Mouse (Mus musculus) ovary, postnatal 36 days (tissue): ENCODE data around the gene Rffl.
A peak's percentile ranks its signal among the peaks of the same experiment; 100 is the strongest.

Experiments used
- DNase-seq: peaks from one replicate; pipeline ENCODE4 v3.0.0; 2022; ENCODE audit warnings: low spot score, mixed read lengths

Gene Rffl

DNA sequence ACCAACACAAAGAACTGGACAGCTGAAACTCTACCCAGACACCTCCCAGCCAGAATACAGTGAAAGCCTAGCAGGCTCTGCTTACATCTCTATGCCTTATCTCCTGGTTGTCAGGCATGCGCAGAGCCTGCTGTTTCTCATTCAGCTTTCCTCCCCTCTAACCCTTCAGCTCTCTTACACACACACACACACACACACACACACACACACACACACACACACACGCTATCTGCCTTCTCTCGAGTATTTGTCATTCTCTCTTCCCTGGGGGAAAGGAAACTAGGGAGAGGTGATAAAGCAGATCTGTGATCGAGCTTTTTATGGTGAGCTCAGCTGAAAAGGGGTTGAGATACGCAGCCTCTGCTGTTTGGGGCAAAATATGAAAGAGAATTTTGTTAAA lies 3.9 kb upstream of the Rffl start:
- no peak for DNase-seq

GRCm38 (mm10) chr11:82870173-82871030 lies 608 bp downstream of the Rffl start:
- DNase-seq, result peak; percentile 48

- DNase-seq, result no peak
Measured at GRCm38 (mm10) chr11:82869506-82870172, 1.4 kb downstream of the Rffl start.

- DNase-seq, result no peak
Measured at GRCm38 (mm10) chr11:82867956-82868355, 3.1 kb downstream of the Rffl start.

- DNase-seq, result no peak
Measured at GRCm38 (mm10) chr11:82866850-82867564, 4.0 kb downstream of the Rffl start.

DNA sequence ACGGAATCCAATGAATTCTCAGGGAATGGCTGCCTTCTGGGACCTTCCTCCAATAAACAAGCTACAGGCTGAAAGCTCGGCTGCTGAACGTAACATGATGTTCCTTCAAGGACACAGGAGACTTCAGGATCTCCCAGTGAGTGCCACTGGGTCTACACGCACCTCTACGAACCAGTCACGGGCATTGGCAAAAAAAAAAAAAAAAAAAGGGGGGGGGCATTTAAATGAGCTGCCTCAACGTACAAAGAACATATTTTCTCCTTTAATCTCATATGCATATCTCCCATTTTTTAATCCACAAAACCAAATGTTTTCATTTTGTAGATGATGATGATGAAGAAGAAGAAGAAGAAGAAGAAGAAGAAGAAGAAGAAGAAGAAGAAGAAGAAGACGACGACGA lies 5.1 kb downstream of the Rffl start:
- DNase-seq, result no peak

DNA sequence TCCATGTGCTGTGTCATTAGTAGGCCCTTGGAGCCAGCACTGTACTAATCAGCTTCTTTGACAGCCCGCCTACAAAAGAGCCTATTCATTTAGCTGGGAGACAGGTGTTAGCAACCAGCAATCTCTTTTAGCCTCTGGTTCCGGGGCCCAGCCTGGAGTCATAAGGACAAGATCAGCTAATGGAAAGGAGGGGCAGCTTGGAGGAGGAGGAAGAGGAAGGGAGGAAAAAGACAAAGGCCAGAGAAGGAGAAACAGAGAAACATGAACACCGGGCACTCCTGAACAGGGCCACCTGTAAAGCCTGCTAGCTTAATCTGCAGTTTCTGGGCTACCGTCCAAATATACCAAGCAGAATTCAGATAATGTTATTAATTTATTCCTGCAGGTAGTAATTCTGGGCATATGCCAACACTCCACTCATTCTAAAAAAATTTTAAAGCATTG lies 7.5 kb downstream of the Rffl start:
- no peak for DNase-seq

- DNase-seq, result no peak
Measured at GRCm38 (mm10) chr11:82863059-82863458, 8.0 kb downstream of the Rffl start.

GRCm38 (mm10) chr11:82862638-82863037 lies 8.4 kb downstream of the Rffl start:
- no peak for DNase-seq

DNA sequence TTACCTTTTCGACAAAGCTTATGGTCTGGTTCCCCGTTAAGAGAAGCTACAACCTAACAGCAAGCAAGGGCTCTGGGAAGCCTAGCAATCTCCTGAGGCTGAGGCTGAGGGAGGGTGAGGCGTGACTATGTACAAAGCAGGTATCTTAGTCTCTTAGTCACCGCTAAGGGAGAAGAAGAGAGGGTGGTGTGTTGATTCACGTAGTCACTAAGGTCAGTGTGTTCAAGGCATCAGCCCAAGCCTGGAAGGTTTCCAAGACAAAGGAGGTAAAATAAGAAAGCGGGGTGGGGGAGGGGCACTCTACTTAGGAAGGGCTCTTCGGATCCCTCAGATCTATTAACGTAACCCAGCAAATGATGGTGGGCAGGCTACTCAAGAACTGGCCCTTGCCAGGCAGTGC lies 9.5 kb downstream of the Rffl start:
- DNase-seq, result no peak

- DNase-seq, result no peak
Measured at GRCm38 (mm10) chr11:82860759-82861158, 10.3 kb downstream of the Rffl start.

DNA sequence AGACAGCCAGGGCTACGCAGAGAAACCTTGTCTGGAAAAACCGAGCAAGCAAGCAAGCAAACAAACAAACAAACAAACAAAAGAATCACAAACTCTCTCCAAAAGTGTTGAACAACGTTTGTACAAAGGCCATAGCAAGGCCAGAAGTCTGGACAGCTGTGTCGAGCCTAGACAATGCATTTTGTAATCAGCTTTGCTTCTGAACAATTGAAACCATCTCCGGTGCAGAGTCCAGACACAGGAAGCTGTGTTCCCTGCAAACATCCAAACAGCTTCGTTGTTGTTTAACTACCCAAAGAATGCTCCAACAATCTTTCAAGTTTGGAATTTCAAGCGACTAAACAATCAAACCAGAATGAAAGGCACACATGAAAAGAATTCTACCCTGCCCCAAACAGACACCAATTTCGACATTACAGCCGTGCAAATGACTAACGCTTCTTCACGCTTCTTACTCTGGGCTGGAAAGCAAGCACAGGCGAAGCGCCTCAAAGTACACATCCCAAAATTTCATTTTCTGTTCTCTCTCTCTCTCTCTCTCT lies 13.6 kb downstream of the Rffl start:
- DNase-seq, result no peak

GRCm38 (mm10) chr11:82856032-82856431 lies 15.0 kb downstream of the Rffl start:
- DNase-seq, result no peak

GRCm38 (mm10) chr11:82855327-82855973 lies 15.6 kb downstream of the Rffl start:
- no peak for DNase-seq

DNA sequence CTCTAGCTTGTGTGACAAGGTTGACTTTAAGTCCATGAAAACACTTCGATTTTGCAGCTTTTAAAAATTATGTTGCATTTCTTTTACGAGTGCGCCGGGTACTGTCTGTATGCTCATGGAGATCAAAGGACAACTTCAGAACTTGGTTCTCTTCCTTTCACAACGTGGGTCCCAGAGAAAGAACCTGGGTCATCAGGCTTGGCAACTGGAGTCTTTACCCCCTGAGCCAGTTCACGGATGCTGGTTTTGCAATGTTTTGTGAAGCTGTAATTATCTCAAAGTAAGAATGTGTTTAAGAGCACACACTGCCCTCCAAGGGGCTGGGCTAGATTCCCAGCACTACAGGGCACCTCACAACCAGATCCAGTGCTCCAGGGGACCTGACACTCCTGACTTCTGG lies 16.9 kb downstream of the Rffl start:
- no peak for DNase-seq

- DNase-seq, result no peak
Measured at GRCm38 (mm10) chr11:82852958-82853357, 18.1 kb downstream of the Rffl start.

GRCm38 (mm10) chr11:82852540-82852939 lies 18.5 kb downstream of the Rffl start:
- no peak for DNase-seq

DNA sequence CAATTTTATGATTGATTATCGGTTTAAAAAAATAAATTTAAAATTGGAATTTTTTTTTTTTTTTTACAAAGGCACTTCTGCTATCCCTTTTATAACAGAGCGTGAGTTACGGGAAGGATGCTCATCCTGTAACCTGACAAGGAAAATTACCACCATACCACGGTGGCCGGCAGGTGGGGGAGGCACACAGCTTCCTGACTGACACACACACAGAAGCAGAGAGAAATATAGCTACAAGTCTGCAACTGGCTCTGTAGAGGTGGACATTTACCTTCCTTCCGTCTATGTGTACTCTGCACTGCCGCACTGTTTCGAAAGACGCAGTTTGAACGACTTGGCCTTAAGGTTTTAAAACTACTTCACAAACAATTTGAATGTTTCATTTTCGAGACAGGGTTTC lies 18.9 kb downstream of the Rffl start:
- no peak for DNase-seq

- DNase-seq, result no peak
Measured at GRCm38 (mm10) chr11:82850259-82850658, 20.8 kb downstream of the Rffl start.

DNA sequence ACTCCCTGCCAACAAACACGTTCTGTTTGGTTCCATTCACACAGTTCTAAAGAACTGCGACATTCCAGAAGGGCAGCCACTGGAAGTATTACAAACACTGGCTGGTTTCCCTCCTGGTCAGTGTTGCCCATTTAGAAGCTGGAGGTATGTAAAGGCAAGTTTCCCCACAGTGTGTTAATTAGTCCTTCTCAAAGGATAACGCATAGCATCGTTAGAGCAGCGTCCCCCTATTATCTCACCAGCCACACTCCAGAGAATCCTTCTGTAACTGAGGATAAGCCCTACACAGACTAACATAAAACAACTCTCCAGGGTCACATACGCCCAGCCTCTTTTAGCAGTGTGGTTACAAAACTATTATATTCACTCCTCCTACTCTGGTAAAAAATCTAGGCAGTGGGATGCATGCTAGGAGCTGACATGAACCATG lies 23.4 kb downstream of the Rffl start:
- no peak for DNase-seq

DNA sequence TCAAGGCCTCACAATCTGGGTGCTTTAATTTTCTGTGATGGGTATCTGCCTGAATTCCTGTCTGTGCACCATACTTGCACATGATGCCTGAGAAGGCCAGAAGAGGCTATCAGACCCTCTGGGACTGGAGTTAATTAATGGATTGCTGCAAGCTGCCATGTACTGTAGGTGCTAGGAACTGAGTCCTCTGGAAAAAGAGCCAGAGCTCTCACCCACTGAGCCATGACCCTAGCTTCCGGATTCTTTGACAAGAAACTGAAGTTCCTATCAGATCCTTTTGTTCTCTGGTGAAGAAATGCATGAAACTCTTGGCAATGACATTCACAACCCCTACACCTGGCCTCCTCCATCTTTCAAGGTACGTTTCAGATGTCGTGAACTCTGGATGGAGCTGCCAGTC lies 24.1 kb downstream of the Rffl start:
- no peak for DNase-seq

- DNase-seq, result no peak
Measured at GRCm38 (mm10) chr11:82846079-82846436, 25.0 kb downstream of the Rffl start.
